Mouse (Mus musculus) embryonic facial prominence, embryonic 11.5 days (tissue): ENCODE measurements around the gene Ablim1. TPM values are rescaled to one million over a fixed set of nuclear protein-coding genes. Genes with fewer than 3 reads are reported as not detected.

Experiments
- ATAC-seq: fragments of 200-750 bp; cut with Nextera tagmentation; replicated peaks from 2 replicates; pipeline ENCODE4 v1.8.0; 2017; ENCODE audit warnings: low read depth; ENCODE audit not compliant: insufficient number of reproducible peaks, low FRiP score, low TSS enrichment
- DNase-seq: peaks from one replicate; pipeline ENCODE4 v3.0.0-alpha.2; 2015; ENCODE audit warnings: low spot score
- H3K27ac ChIP-seq: fragments of 300-500 bp; sonication (generic); replicated peaks from 2 replicates; pipeline ENCODE4 v1.5.1; 2014; ENCODE audit warnings: mild to moderate bottlenecking, low read depth, low read length, control low read depth
- H3K27me3 ChIP-seq: fragments of 300-500 bp; sonication (generic); 2 replicates; pipeline ENCODE4 v1.6.1; 2014; ENCODE audit warnings: mild to moderate bottlenecking, low read length, moderate library complexity, mixed read lengths; ENCODE audit not compliant: control insufficient read depth, insufficient read depth
- H3K36me3 ChIP-seq: fragments of 300-500 bp; sonication (generic); replicated peaks from 2 replicates; pipeline ENCODE4 v1.6.1; 2014; ENCODE audit warnings: low read depth, mild to moderate bottlenecking, low read length, moderate library complexity, mixed read lengths; ENCODE audit not compliant: control insufficient read depth, insufficient read depth
- H3K4me1 ChIP-seq: fragments of 300-500 bp; sonication (generic); 2 replicates; pipeline ENCODE4 v1.6.1; 2014; ENCODE audit warnings: low read length, mixed read lengths; ENCODE audit not compliant: control insufficient read depth, insufficient read depth
- H3K4me2 ChIP-seq: fragments of 300-500 bp; sonication (generic); 2 replicates; pipeline ENCODE4 v1.6.1; 2014; ENCODE audit warnings: low read depth, mild to moderate bottlenecking, control low read depth, low read length, moderate library complexity
- H3K4me3 ChIP-seq: fragments of 300-500 bp; sonication (generic); 2 replicates; pipeline ENCODE4 v1.5.1; 2014; ENCODE audit warnings: low read depth, low read length, control low read depth
- H3K9ac ChIP-seq: fragments of 300-500 bp; sonication (generic); replicated peaks from 2 replicates; pipeline ENCODE4 v1.6.1; 2014; ENCODE audit warnings: mild to moderate bottlenecking, control low read depth, low read length
- H3K9me3 ChIP-seq: fragments of 300-500 bp; sonication (generic); replicated peaks from 2 replicates; pipeline ENCODE4 v1.6.1; 2016; ENCODE audit warnings: mild to moderate bottlenecking, low read length, inconsistent platforms, mixed read lengths; ENCODE audit not compliant: control insufficient read depth
- WGBS: fragments of 180-500 bp; shearing (Covaris S2); extraction: QIAGEN DNeasy Blood & Tissue Kit; methylation state at CpG from one replicate; pipeline ENCODE4 v1.1.7; 2014; 5-methylcytosine and 5-hydroxymethylcytosine counted together
- polyA plus RNA-seq: library from polyadenylated mRNA; unstranded; fragments of >200 nt; fragmentation: Nextera tagmentation; extraction: Ambion mirVana; gene quantifications from 2 replicates; pipeline ENCODE4 v1.2.1, GENCODE M21; 2014

Ablim1 gene
- polyA plus RNA-seq, 1 experiment from 2014 or later: 22.8 TPM

GRCm38 (mm10) chr19:57092958-57093697 is 221.6 kb downstream of the Ablim1 start:
- H3K9me3 ChIP-seq: no peaks in the 10 kb centered on the region
- no peak overlapping the region for H3K9ac ChIP-seq
- WGBS: 86% methylated on average over 5 of the region's 5 CpGs
- H3K4me3 ChIP-seq: no peak overlapping the region
- DNase-seq (no peak), ATAC-seq (no peak)
- no peaks in the 10 kb centered on the region for H3K36me3 ChIP-seq
- H3K27ac ChIP-seq: no peak overlapping the region
- H3K4me2 ChIP-seq: no peak overlapping the region
- H3K27me3 ChIP-seq: no peaks in the 10 kb centered on the region
- no peaks in the 10 kb centered on the region for H3K4me1 ChIP-seq

DNA sequence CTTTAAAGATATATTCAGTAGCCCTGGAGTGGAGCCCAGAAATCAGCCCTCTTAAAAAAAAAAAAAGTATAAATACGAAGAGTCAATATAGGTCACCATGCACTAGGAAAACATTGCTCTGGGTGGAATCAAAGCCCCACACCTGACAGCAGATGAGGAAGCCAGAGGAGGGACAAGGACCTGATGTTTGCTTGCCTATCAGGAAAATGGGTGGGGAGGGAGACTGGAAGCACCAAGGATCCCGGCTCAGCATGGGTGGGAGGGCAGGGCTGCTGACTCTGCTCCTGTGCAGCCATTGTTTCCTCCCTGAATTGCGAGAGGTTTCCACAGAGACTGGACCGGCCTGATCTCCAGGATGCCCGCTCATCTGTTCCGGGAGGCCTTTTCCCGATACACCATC is 223.4 kb downstream of the Ablim1 start:
- DNase-seq: no peak
- no peak overlapping the region for H3K9ac ChIP-seq
- 71% methylated on average over 7 of the region's 7 CpGs for WGBS
- no peaks in the 10 kb centered on the region for H3K36me3 ChIP-seq
- H3K4me3 ChIP-seq: no peak overlapping the region
- H3K4me1 ChIP-seq: no peaks in the 10 kb centered on the region
- H3K9me3 ChIP-seq: no peaks in the 10 kb centered on the region
- H3K27ac ChIP-seq: no peak overlapping the region
- H3K4me2 ChIP-seq: no peak overlapping the region
- H3K27me3 ChIP-seq: no peaks in the 10 kb centered on the region
- ATAC-seq: no peak

DNA sequence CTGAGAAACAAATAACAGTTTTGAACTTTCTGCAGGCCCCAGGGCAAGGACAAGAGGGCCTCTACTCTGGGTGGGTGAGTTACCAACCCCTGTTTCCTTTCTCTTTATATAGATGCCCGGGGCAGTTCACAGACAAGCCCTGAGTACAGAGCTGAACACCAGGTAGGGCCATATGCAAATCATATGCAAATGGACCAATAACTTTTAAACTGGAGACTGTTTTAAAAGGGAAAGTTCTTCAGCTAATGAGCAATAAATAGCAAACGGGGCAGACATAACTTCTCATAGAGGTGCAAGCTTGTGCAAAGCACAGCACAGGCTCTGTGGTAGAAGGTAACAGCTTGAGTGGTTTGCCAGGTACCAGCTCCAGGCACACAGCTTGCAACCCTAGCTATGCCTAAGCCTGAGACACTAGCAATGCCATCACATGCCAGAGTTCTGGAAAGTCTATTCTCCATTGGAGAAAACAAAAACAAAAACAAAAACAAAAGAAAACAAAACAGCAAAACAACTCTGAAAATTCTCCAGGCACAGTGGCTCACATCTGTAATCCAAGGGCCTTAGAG is 225.8 kb downstream of the Ablim1 start:
- Histone ChIP-seq H3K27me3 (no peaks in the 10 kb centered on the region), H3K4me3 (no peak overlapping the region), H3K27ac (no peak overlapping the region), H3K36me3 (no peaks in the 10 kb centered on the region), H3K4me1 (no peaks in the 10 kb centered on the region), H3K9me3 (no peaks in the 10 kb centered on the region), H3K4me2 (no peak overlapping the region), H3K9ac (no peak overlapping the region)
- ATAC-seq (no peak), DNase-seq (no peak)
- 77% methylated on average over 2 of the region's 2 CpGs for WGBS

- H3K36me3 ChIP-seq: no peaks in the 10 kb centered on the region
- no peaks in the 10 kb centered on the region for H3K4me1 ChIP-seq
- ATAC-seq: no peak
- no peaks in the 10 kb centered on the region for H3K9me3 ChIP-seq
- H3K4me3 ChIP-seq: no peak overlapping the region
- no peaks in the 10 kb centered on the region for H3K27me3 ChIP-seq
- 89% methylated on average over 5 of the region's 5 CpGs for WGBS
- no peak overlapping the region for H3K4me2 ChIP-seq
- DNase-seq: no peak
- H3K27ac ChIP-seq: no peak overlapping the region
- H3K9ac ChIP-seq: no peak overlapping the region
Observed at GRCm38 (mm10) chr19:57084520-57085166, 230.1 kb downstream of the Ablim1 start.

DNA sequence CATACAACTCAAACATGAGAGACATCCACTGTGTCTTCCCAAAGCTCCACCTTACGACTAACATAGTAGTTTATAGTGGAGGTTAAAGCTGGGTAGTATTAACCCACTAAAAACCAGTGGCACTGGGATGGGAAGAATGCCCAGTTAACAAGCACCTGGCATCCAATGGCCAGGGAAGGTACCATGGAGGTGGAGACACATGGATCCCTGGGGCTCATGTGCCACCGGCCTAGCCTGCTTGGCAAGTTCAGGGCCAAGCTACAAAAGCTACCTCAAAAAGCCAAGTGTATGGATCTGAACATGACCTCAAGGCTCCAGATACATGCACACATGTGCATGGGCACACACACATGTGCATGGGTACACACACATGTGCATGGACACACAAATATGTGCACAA is 230.8 kb downstream of the Ablim1 start:
- Histone ChIP-seq H3K27me3 (no peaks in the 10 kb centered on the region), H3K36me3 (no peaks in the 10 kb centered on the region), H3K9me3 (no peaks in the 10 kb centered on the region), H3K4me1 (no peaks in the 10 kb centered on the region), H3K4me2 (no peak overlapping the region), H3K9ac (no peak overlapping the region), H3K4me3 (no peak overlapping the region), H3K27ac (no peak overlapping the region)
- WGBS: 91% methylated on average over 2 of the region's 2 CpGs
- DNase-seq: no peak
- no peak for ATAC-seq

DNA sequence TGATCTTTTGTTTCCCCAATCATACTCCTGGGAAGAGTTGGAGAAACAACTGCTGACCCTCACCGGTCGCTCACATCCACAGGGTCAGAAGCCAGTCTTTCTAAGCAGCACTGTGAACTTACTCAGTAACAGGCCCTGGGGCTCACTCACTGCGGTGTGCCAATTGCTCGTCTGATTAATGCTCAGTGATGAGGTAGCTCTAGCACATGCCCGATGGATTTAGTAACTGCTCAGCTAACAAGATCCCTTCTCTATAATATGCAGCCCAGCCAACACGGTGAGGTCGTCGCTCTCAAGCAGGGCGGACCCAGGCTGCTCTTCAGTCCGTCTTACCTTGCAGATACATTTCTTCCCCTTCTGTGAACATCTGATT is 231.6 kb downstream of the Ablim1 start:
- no peak for DNase-seq
- no peak overlapping the region for H3K4me3 ChIP-seq

DNA sequence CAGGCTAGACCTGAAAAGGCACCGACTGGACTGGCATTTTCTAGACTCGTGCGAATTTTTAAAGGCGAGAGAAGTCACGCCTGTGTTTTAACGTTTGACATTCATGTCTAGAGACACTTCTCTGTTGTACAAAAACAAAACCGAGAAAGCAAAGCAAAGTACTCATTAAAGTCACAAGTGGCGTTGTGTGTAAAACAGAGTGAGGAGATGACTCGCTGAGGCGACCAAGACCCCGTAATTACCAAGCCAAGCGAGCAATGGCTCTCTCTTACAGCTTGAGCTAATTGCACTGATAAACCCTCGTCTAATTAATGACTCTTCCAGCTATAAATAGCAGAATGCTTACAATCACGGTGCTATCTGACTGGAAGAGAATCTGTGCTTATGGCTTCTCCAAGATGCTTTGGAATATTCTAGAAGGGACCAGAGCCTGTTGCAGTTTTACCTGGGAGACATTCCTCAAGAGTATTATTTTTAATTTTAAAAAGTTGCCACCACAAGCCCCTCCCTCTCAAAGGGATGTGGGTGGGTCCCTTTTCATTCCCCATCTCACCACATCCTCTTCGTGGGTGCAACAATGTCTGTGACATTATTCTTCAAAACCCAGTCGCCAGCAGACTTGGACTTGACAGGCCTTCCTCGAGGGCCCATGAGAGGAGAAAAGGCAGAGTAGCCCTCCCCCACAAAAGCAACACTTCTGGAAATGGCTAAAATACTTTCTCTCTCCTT is 232.1 kb downstream of the Ablim1 start:
- Histone ChIP-seq H3K36me3 (no peaks in the 10 kb centered on the region), H3K9ac (no peak overlapping the region), H3K4me3 (no peak overlapping the region), H3K9me3 (no peaks in the 10 kb centered on the region), H3K27ac (no peak overlapping the region), H3K4me1 (no peaks in the 10 kb centered on the region), H3K27me3 (no peaks in the 10 kb centered on the region), H3K4me2 (no peak overlapping the region)
- no peak for ATAC-seq
- WGBS: 66% methylated on average over 17 of the region's 17 CpGs
- no peak for DNase-seq

More for the DNA sequence above, 231.6 kb downstream of the Ablim1 start:
- no peaks in the 10 kb centered on the region for H3K4me1 ChIP-seq
- H3K36me3 ChIP-seq: no peaks in the 10 kb centered on the region
- no peaks in the 10 kb centered on the region for H3K9me3 ChIP-seq
- no peak overlapping the region for H3K9ac ChIP-seq
- no peaks in the 10 kb centered on the region for H3K27me3 ChIP-seq
- no peak overlapping the region for H3K27ac ChIP-seq
- 55% methylated on average over 10 of the region's 10 CpGs for WGBS
- H3K4me2 ChIP-seq: no peak overlapping the region
- no peak for ATAC-seq

- no peaks in the 10 kb centered on the region for H3K9me3 ChIP-seq
- no peak overlapping the region for H3K4me2 ChIP-seq
- H3K4me1 ChIP-seq: no peaks in the 10 kb centered on the region
- H3K27ac ChIP-seq: no peak overlapping the region
- H3K27me3 ChIP-seq: no peaks in the 10 kb centered on the region
- DNase-seq (peak; percentile 43), ATAC-seq (no peak)
- H3K4me3 ChIP-seq: no peak overlapping the region
- WGBS: 20% methylated on average over 4 of the region's 4 CpGs
- H3K9ac ChIP-seq: no peak overlapping the region
- no peaks in the 10 kb centered on the region for H3K36me3 ChIP-seq
Observed at GRCm38 (mm10) chr19:57081536-57081935, 233.2 kb downstream of the Ablim1 start.
